Mouse (Mus musculus) liver, embryonic 14.5 days (tissue): ENCODE measurements around the gene Kcnk2.

Source experiments
- CTCF ChIP-seq: IDR thresholded peaks from 2 replicates; pipeline ENCODE4 v1.5.1; 2016; ENCODE audit warnings: antibody characterized with exemption, low read depth, control low read depth
- EP300 ChIP-seq: IDR thresholded peaks from 2 replicates; pipeline ENCODE4 v1.6.1; 2016; ENCODE audit warnings: antibody characterized with exemption, low read depth

- TF ChIP-seq CTCF, result no peak
- no peak for TF ChIP-seq EP300
Observed at GRCm38 (mm10) chr1:189402223-189402943, at the start of gene Kcnk2.
